Mouse (Mus musculus) WW6 (cell line): ENCODE measurements at regions not wholly inside any gene's neighbourhood (a gene's known extent, or its start where the extent isn't known, plus 50 kb on each side); places are given as distances from the start of the nearest gene placed in this dataset.

Experiments
- DNase-seq: peaks from one replicate; pipeline ENCODE4 v3.0.0-alpha.2; 2013; ENCODE audit warnings: low read depth, low spot score

- DNase-seq = no peak
Measured at GRCm38 (mm10) chr1:137865030-137865429, 310.5 kb downstream of the Ptprc start.

- DNase-seq = no peak
Measured at GRCm38 (mm10) chr1:137863506-137863905, 312.0 kb downstream of the Ptprc start.

GRCm38 (mm10) chr1:137852262-137852661 lies 323.2 kb downstream of the Ptprc start:
- no peak for DNase-seq

GRCm38 (mm10) chr1:137847311-137847923 lies 328.1 kb downstream of the Ptprc start:
- no peak for DNase-seq

- DNase-seq = no peak
Measured at GRCm38 (mm10) chr1:137846857-137847256, 328.7 kb downstream of the Ptprc start.

GRCm38 (mm10) chr1:137840531-137840930 lies 335.0 kb downstream of the Ptprc start:
- DNase-seq = no peak

- DNase-seq = no peak
Measured at GRCm38 (mm10) chr1:137839703-137840102, 335.8 kb downstream of the Ptprc start.

- no peak for DNase-seq
Measured at GRCm38 (mm10) chr1:137839263-137839662, 336.2 kb downstream of the Ptprc start.

GRCm38 (mm10) chr1:137838357-137838756 lies 337.2 kb downstream of the Ptprc start:
- DNase-seq = no peak

- DNase-seq = no peak
Measured at GRCm38 (mm10) chr1:137833535-137833934, 342.0 kb downstream of the Ptprc start.

GRCm38 (mm10) chr1:137831284-137831683 lies 344.2 kb downstream of the Ptprc start:
- DNase-seq = no peak

- DNase-seq = no peak
Measured at GRCm38 (mm10) chr1:137827379-137827778, 348.1 kb downstream of the Ptprc start.

- no peak for DNase-seq
Measured at GRCm38 (mm10) chr1:137815401-137815888, 360.1 kb downstream of the Ptprc start.

GRCm38 (mm10) chr1:137814556-137814955 lies 361.0 kb downstream of the Ptprc start:
- DNase-seq = no peak

- no peak for DNase-seq
Measured at GRCm38 (mm10) chr1:137813716-137814115, 361.8 kb downstream of the Ptprc start.

GRCm38 (mm10) chr1:137811981-137812380 lies 363.5 kb downstream of the Ptprc start:
- DNase-seq = no peak

GRCm38 (mm10) chr1:137806742-137807141 lies 368.8 kb downstream of the Ptprc start:
- DNase-seq = no peak

GRCm38 (mm10) chr1:137806252-137806651 lies 369.3 kb downstream of the Ptprc start:
- DNase-seq = no peak

GRCm38 (mm10) chr1:137802119-137802518 lies 373.4 kb downstream of the Ptprc start:
- no peak for DNase-seq

- no peak for DNase-seq
Measured at GRCm38 (mm10) chr1:137800752-137801151, 374.8 kb downstream of the Ptprc start.

GRCm38 (mm10) chr1:137788789-137789188 lies 386.7 kb downstream of the Ptprc start:
- no peak for DNase-seq

- no peak for DNase-seq
Measured at GRCm38 (mm10) chr1:137786653-137787052, 388.9 kb downstream of the Ptprc start.

- no peak for DNase-seq
Measured at GRCm38 (mm10) chr1:137774586-137774985, 400.9 kb downstream of the Ptprc start.

- no peak for DNase-seq
Measured at GRCm38 (mm10) chr1:137760797-137761196, 414.7 kb downstream of the Ptprc start.
